Mouse (Mus musculus) effector memory CD4-positive, alpha-beta T cell, adult 5 months (primary cell): Measurements from ENCODE around the gene Atp8b3. TPM values are rescaled to one million over a fixed set of nuclear protein-coding genes. Genes with fewer than 3 reads are reported as not detected.

Experiments used
- polyA plus RNA-seq: library from polyadenylated mRNA; unstranded; fragments of 100-300 nt; shearing (Covaris generic); gene quantifications from one replicate; pipeline ENCODE4 v1.2.1, GENCODE M21; 2017

The Atp8b3 gene
- polyA plus RNA-seq, result not detected

DNA sequence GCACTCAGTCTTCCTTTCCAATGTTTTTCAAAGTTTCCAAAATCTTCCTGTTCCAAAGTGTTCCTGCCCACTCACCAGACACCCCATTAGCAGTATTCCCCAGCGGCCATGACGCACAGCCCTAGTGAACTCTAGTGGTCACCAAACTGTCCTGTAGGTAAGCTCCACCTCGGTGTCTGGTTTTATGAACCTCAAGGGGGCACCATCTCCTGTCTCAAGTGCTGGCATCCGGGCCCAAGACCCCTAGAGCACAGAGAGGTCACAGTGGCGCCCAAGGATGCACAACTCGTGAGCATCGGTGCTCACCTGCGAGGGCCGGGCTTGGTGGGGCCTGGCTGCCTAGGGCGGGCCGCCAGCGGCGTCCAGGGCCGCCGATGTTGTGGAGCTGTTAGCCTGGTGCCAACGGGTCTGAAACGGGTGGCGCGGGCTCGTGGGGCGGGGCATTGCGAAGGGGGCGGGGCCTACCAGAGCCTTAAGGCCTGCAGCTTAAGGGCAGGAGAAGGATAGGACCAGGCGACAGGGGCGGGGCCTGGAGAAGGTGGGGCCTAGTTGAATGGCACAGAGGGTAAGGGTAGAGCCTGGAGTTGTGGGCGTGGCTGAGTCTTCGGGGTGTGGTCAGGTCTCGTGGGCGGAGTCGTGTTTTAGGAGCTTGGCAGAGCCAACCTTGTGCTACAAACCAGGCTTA is at the start of gene Atp8b3:
TSS of gene Atp8b3 (minus strand) at position 415 of the 685 bp plus-strand sequence.

GRCm38 (mm10) chr10:80577195-80578130 is 38.5 kb upstream of the Atp8b3 start, which contains the start of gene Klf16:
Gene Klf16, minus strand, starts transcription at chr10:80577321.

DNA sequence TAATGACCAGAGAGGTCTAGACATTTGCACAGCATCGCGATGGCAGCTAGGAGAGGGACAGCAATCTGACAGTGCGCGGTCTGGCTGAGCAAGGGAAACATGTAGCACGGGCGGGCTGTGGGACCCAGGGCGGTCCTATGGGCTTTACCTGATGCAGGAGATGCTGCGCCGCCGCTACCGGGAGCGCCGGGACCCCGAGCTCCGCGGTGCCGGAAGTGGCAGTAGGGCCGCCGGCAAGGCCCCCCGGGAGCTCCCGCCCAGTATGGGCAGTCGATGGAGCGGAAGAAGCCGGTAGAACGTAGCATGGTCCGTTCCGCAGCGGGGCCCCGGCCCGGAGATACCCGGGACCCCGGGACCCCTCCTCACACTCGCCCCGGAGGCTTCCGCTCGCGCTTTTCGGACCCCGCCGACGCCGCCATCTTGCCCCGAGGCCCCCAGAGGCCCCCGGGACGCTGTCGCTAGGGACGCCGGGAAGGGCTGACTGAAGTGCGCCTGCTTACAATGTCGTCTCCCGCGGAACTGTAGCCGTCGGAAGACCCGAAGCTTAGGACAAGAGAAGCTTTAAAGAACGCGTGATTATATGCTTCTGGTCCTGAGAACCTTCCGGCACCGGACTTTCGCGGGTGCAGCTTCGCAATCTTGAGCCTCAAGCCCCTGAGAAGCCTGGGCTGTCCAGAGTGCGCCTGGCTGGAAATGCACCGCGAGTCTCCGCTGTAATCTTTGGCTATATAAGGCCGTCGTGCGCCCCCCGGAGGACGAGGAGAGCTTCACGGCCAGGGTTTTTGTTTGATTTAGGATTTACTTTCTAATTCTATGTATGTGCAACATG is 22.4 kb upstream of the Atp8b3 start, which contains the start of gene Rexo1:
TSS of gene Rexo1 (minus strand) at position 445 of the 829 bp plus-strand sequence.

DNA sequence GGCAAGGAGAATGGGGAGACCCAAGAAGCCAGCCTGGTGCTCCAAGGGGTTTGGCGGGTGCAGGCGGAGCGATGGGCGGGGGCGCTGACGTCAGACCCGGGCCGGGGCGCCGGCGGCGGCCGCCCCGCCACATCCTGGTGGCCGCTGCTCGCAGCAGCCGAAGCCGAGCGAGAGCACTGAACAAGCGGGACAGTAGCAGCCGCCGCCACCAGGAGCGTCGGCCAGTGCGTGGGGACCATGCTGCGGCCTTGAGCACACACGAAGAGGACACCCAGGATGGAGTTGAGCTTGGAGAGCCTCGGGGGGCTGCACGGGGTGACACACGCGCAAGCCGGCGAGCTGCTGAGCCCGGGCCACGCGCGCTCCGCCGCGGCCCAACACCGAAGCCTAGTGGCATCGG is 44.2 kb downstream of the Atp8b3 start, which contains the start of gene Onecut3:
TSS of gene Onecut3 (plus strand) at position 104 of the 400 bp plus-strand sequence.

Other genes starting within 250 kb of the Atp8b3 start
- 817 TPM for gene Rps15, start 246.7 kb downstream of the Atp8b3 start, polyA plus RNA-seq
- gene Apc2, start 243.1 kb downstream of the Atp8b3 start, polyA plus RNA-seq, result not detected
- gene 2310011J03Rik, start 218.6 kb downstream of the Atp8b3 start, polyA plus RNA-seq, result 25.5 TPM
- gene Pcsk4, start 209.6 kb downstream of the Atp8b3 start, polyA plus RNA-seq, result 4.1 TPM
- not detected for gene Reep6, start 209.2 kb downstream of the Atp8b3 start, polyA plus RNA-seq
- gene Adamtsl5, start 190.7 kb downstream of the Atp8b3 start, polyA plus RNA-seq, result not detected
- not detected for gene Plk5, start 182.7 kb downstream of the Atp8b3 start, polyA plus RNA-seq
- gene Mex3d, start 151.5 kb downstream of the Atp8b3 start, polyA plus RNA-seq, result 9.1 TPM
- 96.5 TPM for gene Mbd3, start 139.6 kb downstream of the Atp8b3 start, polyA plus RNA-seq
- 89.0 TPM for gene Uqcr11, start 132.3 kb downstream of the Atp8b3 start, polyA plus RNA-seq
- 87.3 TPM for gene Tcf3, start 105.5 kb downstream of the Atp8b3 start, polyA plus RNA-seq
- gene Onecut3, start 44.3 kb downstream of the Atp8b3 start, polyA plus RNA-seq, result not detected
- gene Rexo1, start 22.4 kb upstream of the Atp8b3 start, polyA plus RNA-seq, result 66.8 TPM
- 18.5 TPM for gene Klf16, start 38.2 kb upstream of the Atp8b3 start, polyA plus RNA-seq
- gene Abhd17a, start 51.2 kb upstream of the Atp8b3 start, polyA plus RNA-seq, result 90.9 TPM
- gene Scamp4, start 63.7 kb upstream of the Atp8b3 start, polyA plus RNA-seq, result 95.7 TPM
- 7.5 TPM for gene Adat3, start 63.8 kb upstream of the Atp8b3 start, polyA plus RNA-seq
- gene Gm49322, start 66.9 kb upstream of the Atp8b3 start, polyA plus RNA-seq, result 8.8 TPM
- 322 TPM for gene Csnk1g2, start 83.7 kb upstream of the Atp8b3 start, polyA plus RNA-seq
- gene Btbd2, start 117.9 kb upstream of the Atp8b3 start, polyA plus RNA-seq, result 23.0 TPM
- 211 TPM for gene Mknk2, start 139.0 kb upstream of the Atp8b3 start, polyA plus RNA-seq
- gene Mob3a, start 162.9 kb upstream of the Atp8b3 start, polyA plus RNA-seq, result 104 TPM
- gene Izumo4, start 163.1 kb upstream of the Atp8b3 start, polyA plus RNA-seq, result 79.5 TPM
- 74.7 TPM for gene Ap3d1, start 203.1 kb upstream of the Atp8b3 start, polyA plus RNA-seq
- gene Dot1l, start 216.1 kb upstream of the Atp8b3 start, polyA plus RNA-seq, result 85.2 TPM